Mouse (Mus musculus) liver, embryonic 11.5 days (tissue): ENCODE measurements at regions not wholly inside any gene's neighbourhood (a gene's known extent, or its start where the extent isn't known, plus 50 kb on each side); places are given as distances from the start of the nearest gene placed in this dataset.
A peak's percentile ranks its signal among the peaks of the same experiment; 100 is the strongest.

Experiments used
- ATAC-seq: fragments of 200-750 bp; cut with Nextera tagmentation; replicated peaks from 2 replicates; pipeline ENCODE4 v1.8.0; 2017; ENCODE audit warnings: moderate number of reproducible peaks, mild to moderate bottlenecking, moderate TSS enrichment, moderate library complexity; ENCODE audit not compliant: low FRiP score
- DNase-seq: peaks from one replicate; pipeline ENCODE4 v3.0.0-alpha.2; 2017; ENCODE audit warnings: low spot score
- H3K27ac ChIP-seq: fragments of 300-500 bp; sonication (generic); 2 replicates; pipeline ENCODE4 v1.5.1; 2014; ENCODE audit warnings: mild to moderate bottlenecking, low read depth, low read length, control low read depth
- H3K27me3 ChIP-seq: fragments of 300-500 bp; sonication (generic); replicated peaks from 2 replicates; pipeline ENCODE4 v1.6.1; 2014; ENCODE audit warnings: low read length, mixed read lengths; ENCODE audit not compliant: control insufficient read depth, insufficient read depth
- H3K36me3 ChIP-seq: fragments of 300-500 bp; sonication (generic); 2 replicates; pipeline ENCODE4 v1.6.1; 2014; ENCODE audit warnings: mild to moderate bottlenecking, low read length, moderate library complexity, mixed read lengths; ENCODE audit not compliant: control insufficient read depth, insufficient read depth
- H3K4me1 ChIP-seq: fragments of 300-500 bp; sonication (generic); replicated peaks from 2 replicates; pipeline ENCODE4 v1.6.1; 2014; ENCODE audit warnings: low read length, mixed read lengths; ENCODE audit not compliant: control insufficient read depth, insufficient read depth
- H3K4me2 ChIP-seq: fragments of 300-500 bp; sonication (generic); 2 replicates; pipeline ENCODE4 v1.6.1; 2014; ENCODE audit warnings: mild to moderate bottlenecking, control low read depth, moderate library complexity
- H3K4me3 ChIP-seq: fragments of 300-500 bp; sonication (generic); 2 replicates; pipeline ENCODE4 v1.5.1; 2014; ENCODE audit warnings: low read depth, low read length, control low read depth
- H3K9ac ChIP-seq: fragments of 300-500 bp; sonication (generic); 2 replicates; pipeline ENCODE4 v1.6.1; 2014; ENCODE audit warnings: low read depth, low read length, control low read depth
- H3K9me3 ChIP-seq: fragments of 300-500 bp; sonication (generic); 2 replicates; pipeline ENCODE4 v1.6.1; 2016; ENCODE audit warnings: low read length, inconsistent platforms, mixed read lengths; ENCODE audit not compliant: control insufficient read depth
- WGBS: fragments of 180-500 bp; shearing (Covaris S2); extraction: QIAGEN DNeasy Blood & Tissue Kit; methylation state at CpG from one replicate; pipeline ENCODE4 v1.1.7; 2014; 5-methylcytosine and 5-hydroxymethylcytosine counted together

DNA sequence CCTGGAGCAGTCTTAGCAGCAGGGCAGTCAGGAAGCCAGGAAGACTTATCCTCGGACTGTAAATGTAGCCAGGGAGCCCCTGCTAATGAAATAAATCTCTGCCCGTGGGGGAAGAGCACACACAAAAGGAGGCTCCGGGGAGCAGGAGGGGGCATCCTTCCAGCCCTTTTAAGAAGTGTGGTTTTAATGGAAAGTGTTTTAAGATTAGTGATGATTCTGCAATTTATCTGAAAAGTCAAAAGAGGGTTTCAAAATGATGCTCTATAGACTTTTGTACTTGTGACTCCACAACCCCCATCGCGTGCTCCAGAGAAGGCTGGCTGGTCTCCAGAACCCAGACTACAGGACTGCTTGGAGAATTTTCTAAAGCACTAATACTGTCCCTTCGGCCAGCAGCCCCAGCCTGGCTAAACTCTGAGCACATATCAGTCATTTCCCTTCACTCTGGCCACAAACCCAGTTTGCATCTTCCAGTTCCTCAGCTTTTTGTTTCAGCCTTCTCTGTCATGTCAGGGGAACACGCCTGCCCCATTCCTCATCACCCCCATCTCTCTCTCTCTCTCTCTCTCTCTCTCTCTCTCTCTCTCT is 202.0 kb upstream of the Spdye4c start:
- WGBS, result 41% methylated on average over 7 of the region's 7 CpGs
- DNase-seq, result no peak
- Histone ChIP-seq H3K4me2 (no peak overlapping the region), H3K9me3 (no peaks in the 10 kb centered on the region), H3K36me3 (no peaks in the 10 kb centered on the region), H3K9ac (no peak overlapping the region), H3K27ac (no peak overlapping the region), H3K4me3 (no peak overlapping the region), H3K4me1 (no peaks in the 10 kb centered on the region), H3K27me3 (peaks cover 2% of the 10 kb centered on the region; the same call in 1 of the 2 replicates)
- ATAC-seq, result no peak

DNA sequence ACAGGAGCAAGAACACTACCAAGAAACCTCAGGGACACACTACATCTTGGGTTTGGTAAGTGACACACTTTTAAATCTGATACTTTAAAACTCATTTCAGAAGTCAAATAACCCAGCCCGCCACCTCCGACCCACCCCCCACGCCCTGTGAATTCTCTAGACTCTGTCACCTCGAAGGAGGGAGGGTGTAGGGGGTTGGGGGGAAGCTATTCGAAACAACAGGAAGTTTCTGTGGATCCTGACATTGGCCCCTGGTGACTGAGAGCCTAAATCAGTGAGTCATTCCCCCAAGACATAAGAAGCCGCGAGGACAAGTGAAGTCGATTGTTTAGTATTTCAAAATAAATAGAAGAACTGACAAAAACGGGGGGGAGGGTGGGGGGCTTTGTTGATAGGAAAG is 198.7 kb upstream of the Spdye4c start:
- WGBS, result 9% methylated on average over 9 of the region's 9 CpGs
- Histone ChIP-seq H3K36me3 (no peaks in the 10 kb centered on the region), H3K27ac (no peak overlapping the region), H3K27me3 (peaks cover 2% of the 10 kb centered on the region), H3K4me1 (0 out of 2 replicates have a peak, but pooled peaks cover 4% of the 10 kb centered on the region), H3K9ac (no peak overlapping the region), H3K9me3 (no peaks in the 10 kb centered on the region), H3K4me3 (no peak overlapping the region), H3K4me2 (peak overlapping the region; percentile 28; the same call in 1 of the 2 replicates)
- DNase-seq, result no peak
- no peak for ATAC-seq

DNA sequence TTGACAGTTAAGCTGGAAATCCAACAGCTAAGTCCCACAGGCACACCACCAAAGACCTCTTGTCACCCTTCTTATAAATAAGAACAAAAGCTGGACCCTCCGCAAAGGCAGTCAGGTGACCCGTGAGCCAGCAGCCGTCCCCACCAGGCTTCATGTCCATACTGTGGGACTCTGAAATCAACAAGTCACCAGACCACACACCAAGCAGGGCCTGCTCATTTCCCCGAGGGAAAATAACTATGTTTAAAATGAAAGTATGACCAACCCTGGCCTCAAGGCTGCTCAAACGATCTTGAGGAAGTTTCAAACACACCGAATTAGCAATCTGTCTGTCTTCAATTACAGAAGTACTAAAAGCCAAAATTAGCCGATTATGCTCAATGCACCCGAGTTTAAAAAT is 197.6 kb upstream of the Spdye4c start:
- no peak overlapping the region for H3K27ac ChIP-seq
- peaks cover 2% of the 10 kb centered on the region for H3K27me3 ChIP-seq
- no peak overlapping the region for H3K4me3 ChIP-seq
- H3K4me2 ChIP-seq, result no peak overlapping the region
- no peak overlapping the region for H3K9ac ChIP-seq
- DNase-seq (no peak), ATAC-seq (no peak)
- 0 out of 2 replicates have a peak, but pooled peaks cover 4% of the 10 kb centered on the region for H3K4me1 ChIP-seq
- no peaks in the 10 kb centered on the region for H3K36me3 ChIP-seq
- 48% methylated on average over 8 of the region's 8 CpGs for WGBS
- no peaks in the 10 kb centered on the region for H3K9me3 ChIP-seq

DNA sequence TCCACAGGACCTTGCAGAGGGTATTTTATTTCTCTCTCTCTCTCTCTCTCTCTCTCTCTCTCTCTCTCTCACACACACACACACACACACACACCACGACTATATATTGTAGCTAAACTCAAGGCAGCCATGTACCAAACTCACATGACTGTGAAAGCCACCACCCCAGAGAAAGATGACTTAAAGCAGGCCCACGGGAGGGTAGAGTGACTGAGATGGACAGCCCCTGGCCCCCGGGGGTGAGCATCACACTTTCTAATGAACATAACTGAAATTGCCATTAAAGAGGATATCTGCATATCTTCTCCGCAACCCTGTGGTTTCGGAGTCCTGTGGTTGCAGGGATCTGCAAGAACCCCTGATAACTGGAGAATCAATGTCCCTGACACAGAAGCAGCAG is 197.1 kb upstream of the Spdye4c start:
- DNase-seq, result no peak
- Histone ChIP-seq H3K4me1 (0 out of 2 replicates have a peak, but pooled peaks cover 4% of the 10 kb centered on the region), H3K36me3 (no peaks in the 10 kb centered on the region), H3K27ac (no peak overlapping the region), H3K27me3 (peaks cover 2% of the 10 kb centered on the region), H3K9ac (no peak overlapping the region), H3K4me3 (no peak overlapping the region), H3K4me2 (no peak overlapping the region), H3K9me3 (no peaks in the 10 kb centered on the region)
- no peak for ATAC-seq
- WGBS, result 54% methylated on average over 5 of the region's 5 CpGs

DNA sequence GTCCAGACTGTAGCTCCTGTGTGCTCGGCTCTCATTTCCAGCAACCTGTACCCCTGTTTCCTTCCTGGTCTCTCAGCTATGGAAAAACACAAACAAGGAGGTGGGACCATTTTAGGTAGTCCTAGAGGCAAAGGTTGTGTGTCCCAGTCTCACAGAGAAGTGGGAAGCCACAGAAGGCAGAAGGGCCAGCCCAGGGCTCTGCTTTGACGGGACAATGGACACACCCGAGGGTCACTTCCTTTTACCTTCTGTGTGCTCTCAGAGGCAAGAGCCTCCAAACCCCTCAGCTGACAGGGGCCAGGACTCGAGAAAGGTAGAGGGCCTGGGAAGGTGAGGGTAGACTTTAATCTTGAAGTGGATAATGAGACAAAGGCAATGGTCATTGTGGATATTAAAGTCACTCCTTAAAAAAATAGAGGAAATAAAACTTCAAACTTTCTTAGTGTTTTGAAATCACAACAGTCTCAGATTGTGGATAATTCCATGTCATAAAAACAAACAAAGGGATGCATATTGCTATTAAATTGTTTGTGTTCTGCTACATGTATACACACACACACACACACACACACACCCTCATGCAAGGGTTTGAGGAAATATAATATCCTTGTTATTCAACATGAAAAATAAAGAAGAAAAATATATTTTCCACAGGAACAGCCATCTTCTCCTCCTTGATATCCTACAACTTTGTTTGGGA is 195.6 kb upstream of the Spdye4c start:
- Histone ChIP-seq H3K27me3 (peaks cover 2% of the 10 kb centered on the region), H3K9me3 (no peaks in the 10 kb centered on the region), H3K9ac (no peak overlapping the region), H3K4me2 (no peak overlapping the region), H3K4me3 (no peak overlapping the region), H3K4me1 (0 out of 2 replicates have a peak, but pooled peaks cover 4% of the 10 kb centered on the region), H3K36me3 (no peaks in the 10 kb centered on the region), H3K27ac (no peak overlapping the region)
- WGBS, result 43% methylated on average over 4 of the region's 4 CpGs
- DNase-seq (no peak), ATAC-seq (no peak)

DNA sequence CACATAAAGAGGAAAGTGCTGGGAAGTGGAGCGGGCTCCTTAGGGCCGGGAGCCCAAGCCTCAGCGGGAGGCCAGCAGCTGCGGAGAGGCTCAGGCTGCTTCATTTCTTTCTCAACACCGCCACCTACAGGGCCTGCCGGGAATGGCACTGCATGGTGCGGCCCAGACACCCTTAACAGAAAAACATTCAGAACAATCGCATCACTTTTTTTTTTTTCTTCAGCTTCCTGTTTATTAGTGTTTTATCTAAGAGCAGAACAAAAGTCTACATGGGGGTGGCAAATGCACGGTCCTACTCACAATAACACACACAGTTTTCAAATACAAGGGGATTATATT is 195.0 kb upstream of the Spdye4c start:
- Histone ChIP-seq H3K27me3 (peaks cover 2% of the 10 kb centered on the region), H3K36me3 (no peaks in the 10 kb centered on the region), H3K4me1 (0 out of 2 replicates have a peak, but pooled peaks cover 4% of the 10 kb centered on the region), H3K4me3 (no peak overlapping the region), H3K9me3 (no peaks in the 10 kb centered on the region), H3K4me2 (no peak overlapping the region), H3K27ac (no peak overlapping the region), H3K9ac (no peak overlapping the region)
- DNase-seq (peak; percentile 88), ATAC-seq (peak; percentile 73)
- WGBS, result 2% methylated on average over 9 of the region's 9 CpGs

DNA sequence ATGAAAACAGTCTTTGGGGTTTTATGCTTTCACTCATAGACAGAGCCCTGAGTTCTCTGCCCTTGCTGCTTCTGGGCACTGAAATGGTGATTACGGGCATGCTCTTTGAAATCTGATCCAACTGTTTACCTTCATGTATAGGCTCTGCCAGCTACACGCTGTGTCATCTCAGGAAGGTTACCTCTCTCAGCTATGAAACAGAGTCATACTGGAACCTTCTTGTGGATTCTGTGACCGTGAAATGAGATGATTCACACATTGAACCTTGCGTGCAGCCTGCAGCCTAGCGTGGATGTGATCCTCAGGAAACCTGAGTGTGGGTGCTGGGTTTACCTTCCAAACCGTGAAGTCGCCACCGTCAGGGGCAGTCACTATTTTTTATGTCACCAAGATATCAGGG is 189.7 kb upstream of the Spdye4c start:
- H3K36me3 ChIP-seq, result no peaks in the 10 kb centered on the region
- no peak for ATAC-seq
- no peaks in the 10 kb centered on the region for H3K27me3 ChIP-seq
- no peak overlapping the region for H3K4me2 ChIP-seq
- H3K4me1 ChIP-seq, result peaks cover 9% of the 10 kb centered on the region
- no peak overlapping the region for H3K9ac ChIP-seq
- WGBS, result 73% methylated on average over 8 of the region's 8 CpGs
- H3K27ac ChIP-seq, result no peak overlapping the region
- no peaks in the 10 kb centered on the region for H3K9me3 ChIP-seq
- no peak for DNase-seq
- H3K4me3 ChIP-seq, result no peak overlapping the region

DNA sequence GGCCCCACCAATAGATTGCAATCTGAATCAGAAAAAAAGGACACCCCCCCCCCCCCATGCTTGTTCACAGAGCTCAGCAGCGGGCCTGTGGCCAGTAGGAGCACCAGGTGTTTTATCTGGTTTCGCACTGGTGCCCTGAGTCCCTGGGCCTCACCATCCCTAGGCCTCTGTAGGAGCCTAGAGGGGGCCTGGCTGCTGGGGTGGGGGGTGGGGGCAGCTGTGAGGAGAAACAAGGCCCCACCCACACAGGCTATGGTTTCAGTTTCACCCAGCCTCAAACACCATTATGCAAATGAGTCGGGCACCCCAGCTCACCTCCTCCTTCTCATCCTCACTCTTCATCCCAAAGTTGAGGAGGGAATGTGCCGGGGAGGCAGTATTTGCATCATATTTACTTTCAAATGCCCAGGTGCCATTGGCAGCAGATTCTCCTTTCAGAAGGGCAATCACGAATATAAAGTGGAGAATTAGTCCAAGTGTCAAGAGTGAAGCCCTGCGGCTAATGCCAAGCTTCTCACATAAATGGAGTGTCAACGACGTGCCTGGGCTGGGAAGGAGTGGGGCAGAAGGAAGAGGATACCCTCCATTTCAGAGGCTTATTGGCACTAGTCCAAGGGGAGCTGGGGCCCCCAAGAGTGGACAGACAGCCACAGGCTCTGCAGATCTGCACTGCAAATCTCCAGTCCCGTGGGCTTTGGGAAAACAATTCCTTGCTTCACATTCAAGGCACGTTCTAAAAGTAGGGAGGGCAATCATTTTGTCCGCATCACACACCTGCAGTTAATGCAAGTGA is 187.7 kb upstream of the Spdye4c start:
- Histone ChIP-seq H3K4me1 (peaks cover 9% of the 10 kb centered on the region), H3K9ac (no peak overlapping the region), H3K27ac (no peak overlapping the region), H3K4me2 (no peak overlapping the region), H3K36me3 (no peaks in the 10 kb centered on the region), H3K9me3 (no peaks in the 10 kb centered on the region), H3K4me3 (no peak overlapping the region), H3K27me3 (no peaks in the 10 kb centered on the region)
- ATAC-seq (no peak), DNase-seq (no peak)
- 54% methylated on average over 11 of the region's 11 CpGs for WGBS
